Mouse (Mus musculus) urinary bladder, postnatal 4 days (tissue): ENCODE measurements around the gene Uqcc1.

Source experiments
- DNase-seq, 2 experiments: peaks; one replicate each; pipeline ENCODE4 v3.0.0; 2021 to 2022; ENCODE audit warnings: low spot score in 2 of 2

The Uqcc1 gene

GRCm38 (mm10) chr2:155814829-155815228 lies 115.3 kb downstream of the Uqcc1 start:
- DNase-seq, result no peak

- no peak for DNase-seq
Observed at GRCm38 (mm10) chr2:155812637-155813036, 117.5 kb downstream of the Uqcc1 start.

GRCm38 (mm10) chr2:155811821-155812396 lies 118.2 kb downstream of the Uqcc1 start:
- peak in 1 of 2 experiments; percentile 80 for DNase-seq

GRCm38 (mm10) chr2:155809620-155810019 lies 120.5 kb downstream of the Uqcc1 start:
- no peak for DNase-seq

DNA sequence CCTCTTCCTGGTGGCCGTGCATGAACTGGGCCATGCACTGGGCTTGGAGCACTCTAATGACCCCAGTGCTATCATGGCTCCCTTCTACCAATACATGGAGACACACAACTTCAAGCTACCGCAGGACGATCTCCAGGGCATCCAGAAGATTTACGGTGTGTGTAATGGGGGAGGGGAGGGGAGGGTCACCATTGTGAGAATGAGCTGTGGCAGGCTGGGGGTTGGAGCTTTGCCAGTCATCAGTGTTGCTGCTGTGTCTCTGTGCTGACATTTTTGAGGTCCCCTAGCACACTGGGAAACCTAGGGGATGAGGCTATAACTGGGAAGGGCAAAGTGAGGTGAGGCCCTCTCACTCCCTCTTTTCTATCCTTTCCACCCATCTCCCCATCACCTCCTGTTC lies 122.7 kb downstream of the Uqcc1 start:
- DNase-seq, result no peak

DNA sequence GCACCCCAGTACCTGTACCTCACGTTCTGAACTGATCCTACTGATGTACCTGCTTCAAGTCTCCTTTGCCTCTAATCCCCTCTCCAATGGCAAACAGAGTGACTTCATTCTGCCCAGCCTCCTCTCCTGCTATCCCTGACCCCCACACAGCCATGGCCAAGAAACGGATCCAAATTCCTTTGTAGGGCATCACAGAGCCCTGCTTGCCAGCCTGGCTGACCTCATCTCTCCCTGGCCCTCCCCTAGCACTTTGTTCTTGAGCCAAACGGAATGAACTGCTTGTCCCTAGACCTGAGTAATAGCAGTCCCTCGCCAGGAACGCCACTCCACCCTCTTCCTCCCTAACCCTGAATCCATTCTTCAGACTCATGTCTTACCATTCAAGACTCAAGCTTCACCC lies 123.6 kb downstream of the Uqcc1 start:
- no peak for DNase-seq

- no peak for DNase-seq
Observed at GRCm38 (mm10) chr2:155805925-155806255, 124.2 kb downstream of the Uqcc1 start.

GRCm38 (mm10) chr2:155805231-155805924 lies 124.7 kb downstream of the Uqcc1 start:
- no peak for DNase-seq

DNA sequence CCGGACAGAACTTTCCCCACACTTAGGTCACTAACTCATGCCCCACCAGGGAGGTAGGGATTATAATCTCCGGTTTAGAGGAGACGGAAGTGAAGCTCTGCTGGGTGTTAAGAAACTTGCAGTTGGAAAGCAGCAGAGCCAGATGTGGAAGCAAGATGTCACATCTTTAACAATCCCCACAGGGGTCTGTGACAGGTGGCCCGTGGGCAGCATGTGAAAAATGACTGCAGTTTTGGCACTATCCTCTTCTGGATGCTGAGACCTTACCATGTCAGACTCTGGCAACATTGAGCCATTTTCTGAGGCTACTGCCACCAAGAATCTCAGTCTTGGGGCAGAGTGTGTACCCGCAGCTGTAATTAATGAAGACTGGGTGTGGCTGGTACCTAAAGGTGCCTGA lies 126.1 kb downstream of the Uqcc1 start:
- no peak for DNase-seq

GRCm38 (mm10) chr2:155802761-155803160 lies 127.3 kb downstream of the Uqcc1 start:
- DNase-seq, result no peak

- no peak for DNase-seq
Observed at GRCm38 (mm10) chr2:155798613-155799012, 131.5 kb downstream of the Uqcc1 start.
